In genomic region chr11:115968731-115969405, GRCm38 (mm10) we compare ENCODE assay signal across 1 mouse cellular context.
TF ChIP-seq lines count a peak whose summit lies in the region.

No protein-coding gene starts in this region.

TF ChIP-seq in MEL, 35 proteins besides CTCF, POLR2A, EP300 and RAD21 (continued from another document):
- 0 out of 2 replicates have a peak, but pooled peaks have one; percentile 9 for TF ChIP-seq TCF12 (IDR thresholded peaks at IDR 0.05; ENCODE audit: low read depth, low read length)
- TF ChIP-seq USF2 (IDR thresholded peaks at IDR 0.05; ENCODE audit: borderline replicate concordance in 1 of 2, insufficient read depth in 1 of 2, low read depth in 1 of 2, low read length in 2 of 2): no peak
- no peak for TF ChIP-seq MAFK (IDR thresholded peaks at IDR 0.05; ENCODE audit: borderline replicate concordance, low read depth, low read length)
- TF ChIP-seq TBP (IDR thresholded peaks at IDR 0.05; ENCODE audit: low read depth, low read length): no peak
- no peak for TF ChIP-seq POLR2AphosphoS5 (IDR thresholded peaks at IDR 0.05; ENCODE audit: borderline replicate concordance, low read depth, low read length)
- peak; percentile 84 for TF ChIP-seq ZNF384 (IDR thresholded peaks at IDR 0.05; ENCODE audit: low read depth, low read length)
- TF ChIP-seq GATA1 (IDR thresholded peaks at IDR 0.05; ENCODE audit: low read depth, low read length): peak; percentile 97
- no peak for TF ChIP-seq CHD1 (IDR thresholded peaks at IDR 0.05; ENCODE audit: low read depth, low read length)
- TF ChIP-seq ELF1 (IDR thresholded peaks at IDR 0.05; ENCODE audit: low read depth, low read length): no peak
- TF ChIP-seq UBTF (IDR thresholded peaks at IDR 0.05; ENCODE audit: borderline replicate concordance, insufficient read depth, low read depth, low read length): no peak
- TF ChIP-seq KAT2A (conservative IDR thresholded peaks at IDR 0.05; ENCODE audit: low read depth, low read length): no peak
- no peak for TF ChIP-seq ZC3H11A (IDR thresholded peaks at IDR 0.05; ENCODE audit: low read depth, low read length)
- TF ChIP-seq MXI1 (IDR thresholded peaks at IDR 0.05; ENCODE audit: low read depth, low read length): peak; percentile 63; the same call in 1 of the 2 replicates
- peak; percentile 85; the same call in 1 of the 2 replicates for TF ChIP-seq MAZ (IDR thresholded peaks at IDR 0.05; ENCODE audit: low read depth, low read length)
- no peak for TF ChIP-seq E2F4 (IDR thresholded peaks at IDR 0.05; ENCODE audit: borderline replicate concordance, low read depth, low read length)
- no peak; the same call in none of the 2 replicates for TF ChIP-seq CHD2 (IDR thresholded peaks at IDR 0.05; ENCODE audit: low read length)
- no peak for TF ChIP-seq TAL1 (IDR thresholded peaks at IDR 0.05; ENCODE audit: low read length)
- TF ChIP-seq SMC3 (IDR thresholded peaks at IDR 0.05; ENCODE audit: low read depth, low read length): peak; percentile 24; the same call in 1 of the 2 replicates
- TF ChIP-seq POLR2AphosphoS2 (IDR thresholded peaks at IDR 0.05; ENCODE audit: low read length): no peak
- TF ChIP-seq SIN3A (IDR thresholded peaks at IDR 0.05; ENCODE audit: low read length): peak; percentile 92
- TF ChIP-seq NELFE (IDR thresholded peaks at IDR 0.05; ENCODE audit: low read depth, low read length): no peak
- TF ChIP-seq MYB (IDR thresholded peaks at IDR 0.05; ENCODE audit: low read depth, low read length): no peak
- peak; percentile 32; the same call in 1 of the 2 replicates for TF ChIP-seq BHLHE40 (IDR thresholded peaks at IDR 0.05; ENCODE audit: borderline replicate concordance, low read depth, low read length)
- 0 out of 2 replicates have a peak, but pooled peaks have one; percentile 42 for TF ChIP-seq HCFC1 (IDR thresholded peaks at IDR 0.05; ENCODE audit: low read depth, low read length)
- no peak for TF ChIP-seq JUND (IDR thresholded peaks at IDR 0.05; ENCODE audit: low read depth, low read length)
- TF ChIP-seq MEF2A (IDR thresholded peaks at IDR 0.05; ENCODE audit: extremely low read depth, insufficient replicate concordance, low read depth, low read length, poor library complexity, severe bottlenecking): no peak
- no peak for TF ChIP-seq MYC (IDR thresholded peaks at IDR 0.05; ENCODE audit: low read depth, low read length)
- TF ChIP-seq RCOR1 (IDR thresholded peaks at IDR 0.05; ENCODE audit: low read depth, low read length): peak; percentile 98
- TF ChIP-seq ZKSCAN1 (IDR thresholded peaks at IDR 0.05; ENCODE audit: low read depth, low read length): no peak
